Mouse (Mus musculus) granulocyte monocyte progenitor cell, adult 5-6 weeks (primary cell): Measurements from ENCODE around the gene Med12l. TPM values are rescaled to one million over a fixed set of nuclear protein-coding genes. Genes with fewer than 3 reads are reported as not detected.

Source experiments
- total RNA-seq, 2 experiments: library from RNA; stranded (forward) in 1 of 2; stranded (reverse) in 1 of 2; fragments of 200-712, 200-1000 nt in 1 of 2; fragments of >200 nt in 1 of 2; fragmentation: Nextera tagmentation in 1 of 2; gene quantifications; 2 replicates each; pipeline ENCODE4 v1.2.3; 2014 to 2017

Gene Med12l
- total RNA-seq, 2 experiments from 2014 or later, result 1.7 to 2.4 TPM

Other genes with a start within 250 kb of the Med12l start
- gene Mindy4b-ps, start 183.5 kb upstream of the Med12l start, total RNA-seq (2014; fragmentation: Nextera tagmentation), result not detected in 2 replicates
- not detected in 2 replicates for gene Mindy4b-ps, start 183.5 kb upstream of the Med12l start, total RNA-seq (2017)
- gene Clrn1, start 120.5 kb upstream of the Med12l start, total RNA-seq (2014; fragmentation: Nextera tagmentation), result not detected in 2 replicates
- gene Clrn1, start 120.5 kb upstream of the Med12l start, total RNA-seq (2017), result not detected in 2 replicates
- gene Gpr171, start 96.0 kb downstream of the Med12l start, total RNA-seq (2014; fragmentation: Nextera tagmentation), result 17.4 and 20.6 TPM in 2 replicates
- gene Gpr171, start 96.0 kb downstream of the Med12l start, total RNA-seq (2017), result 24.2 and 29.3 TPM in 2 replicates
- 7.4 and 8.6 TPM in 2 replicates for gene P2ry14, start 147.8 kb downstream of the Med12l start, total RNA-seq (2014; fragmentation: Nextera tagmentation)
- gene P2ry14, start 147.8 kb downstream of the Med12l start, total RNA-seq (2017), result 3.6 and 6.3 TPM in 2 replicates
- not detected in 2 replicates for gene Gpr87, start 189.3 kb downstream of the Med12l start, total RNA-seq (2014; fragmentation: Nextera tagmentation)
- gene Gpr87, start 189.3 kb downstream of the Med12l start, total RNA-seq (2017), result not detected in 2 replicates
- 0.30 and 0.47 TPM in 2 replicates for gene P2ry13, start 205.1 kb downstream of the Med12l start, total RNA-seq (2014; fragmentation: Nextera tagmentation)
- 0.05 TPM in 1 of 2 replicates, not detected in the other for gene P2ry13, start 205.1 kb downstream of the Med12l start, total RNA-seq (2017)